In the genomic region with DNA sequence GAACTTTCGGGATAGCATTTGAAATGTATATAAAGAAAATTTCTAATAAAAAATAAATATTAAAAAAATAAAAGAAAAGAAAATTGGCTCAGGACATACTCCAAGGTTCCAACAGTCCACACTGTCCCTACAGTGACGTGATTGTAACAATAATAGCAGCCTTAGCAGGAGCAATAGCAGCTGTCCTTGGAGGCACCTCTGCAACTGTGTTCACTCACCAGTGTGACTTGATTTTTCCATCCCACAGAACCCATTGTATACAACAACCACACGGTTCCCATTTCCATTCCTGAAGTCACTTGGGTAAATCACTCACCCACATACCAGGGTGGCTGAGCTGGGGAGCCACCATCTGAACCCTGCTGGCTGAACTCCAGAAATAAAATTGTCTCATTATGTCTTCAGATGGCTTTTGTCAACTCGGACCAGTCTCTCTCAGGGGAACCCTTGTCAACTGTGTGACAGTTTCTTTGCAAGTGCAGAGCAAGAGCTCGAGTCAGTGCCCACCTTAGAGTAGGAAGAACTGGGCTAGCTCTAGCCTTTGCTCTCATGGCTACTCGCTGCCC, we compare ENCODE assay signal across 19 mouse cellular contexts.
DNase-seq lines count a peak whose midpoint lies in the region; ATAC-seq and TF ChIP-seq lines count a peak whose summit lies in the region.
"Had no signal": no experiment of that assay in that cellular context is flagged by ENCODE, and none has a peak within 500 bp of the region (broad histone marks: within the 10 kb centered on the region; RNA-seq: fewer than 3 reads in every experiment).

No protein-coding gene starts in this region.

- peak; percentile 23; the same call in 1 of the 2 replicates for TF ChIP-seq EP300 in CH12.LX (IDR thresholded peaks at IDR 0.05; ENCODE audit: low read length)

- H3K4me3 ChIP-seq in forebrain, embryonic 13.5 days, result no peak overlapping the region
- H3K4me3 ChIP-seq in forebrain, postnatal 0 days (ENCODE audit: low read depth, low read length), result no peak overlapping the region
- H3K4me3 ChIP-seq in hindbrain, embryonic 11.5 days (ENCODE audit: low read depth, low read length), result no peak overlapping the region
- H3K4me3 ChIP-seq in hindbrain, embryonic 10.5 days, result no peak overlapping the region
- H3K4me3 ChIP-seq in CH12.LX (replicated peaks in 1 of 3; ENCODE audit: low read depth in 2 of 3, low read length in 2 of 3, poor library complexity in 1 of 3), result no peak overlapping the region
- H3K4me3 ChIP-seq in hindbrain, embryonic 12.5 days, result no peak overlapping the region
- H3K4me3 ChIP-seq: lung, embryonic 15.5 days; megakaryocyte, embryonic 14.5 days had no signal

- dilution Hi-C loops in CH12.LX (cut with MboI; ENCODE audit: extremely low pct_ligation_motif_present, extremely low pct_unique_long_range_greater_than_20kb, low sequenced_read_pairs), result no loop called here

- TF ChIP-seq RAD21 in CH12.LX (IDR thresholded peaks at IDR 0.05; ENCODE audit: low read depth, low read length), result no peak

- no peak overlapping the region for H3K27ac ChIP-seq in forebrain, embryonic 13.5 days
- H3K27ac ChIP-seq in forebrain, postnatal 0 days (ENCODE audit: low read depth, low read length), result no peak overlapping the region
- H3K27ac ChIP-seq in hindbrain, embryonic 11.5 days (ENCODE audit: low read depth, low read length), result no peak overlapping the region
- H3K27ac ChIP-seq in hindbrain, embryonic 10.5 days, result no peak overlapping the region
- H3K27ac ChIP-seq in CH12.LX (ENCODE audit: insufficient read depth, low read depth), result no peak overlapping the region
- no peak overlapping the region for H3K27ac ChIP-seq in hindbrain, embryonic 12.5 days
- H3K27ac ChIP-seq: lung, embryonic 15.5 days had no signal

- TF ChIP-seq CTCF in forebrain, postnatal 0 days (IDR thresholded peaks at IDR 0.05; ENCODE audit: low read depth), result no peak
- TF ChIP-seq CTCF in CH12.LX (conservative IDR thresholded peaks at IDR 0.05 in 1 of 2, IDR thresholded peaks at IDR 0.05 in 1 of 2; ENCODE audit: low read depth in 2 of 2, low read length in 2 of 2), result no peak

- no peak overlapping the region for H3K4me2 ChIP-seq in forebrain, embryonic 13.5 days
- no peak overlapping the region for H3K4me2 ChIP-seq in forebrain, postnatal 0 days (ENCODE audit: low read depth)
- H3K4me2 ChIP-seq in hindbrain, embryonic 11.5 days (replicated peaks; ENCODE audit: low read depth, low read length), result no peak overlapping the region
- no peak overlapping the region for H3K4me2 ChIP-seq in CH12.LX (ENCODE audit: insufficient read depth, low read depth, poor library complexity, severe bottlenecking)
- no peak overlapping the region for H3K4me2 ChIP-seq in hindbrain, embryonic 12.5 days (replicated peaks)
- H3K4me2 ChIP-seq: liver, embryonic 11.5 days; lung, embryonic 15.5 days had no signal

- no peak for DNase-seq in forebrain, postnatal 0 days
- no peak for DNase-seq in hindbrain, embryonic 11.5 days (ENCODE audit: low spot score)
- no peak for DNase-seq in hindbrain, embryonic 10.5 days (ENCODE audit: low spot score)
- DNase-seq in CH12.LX (ENCODE audit: extremely low read depth), result peak; percentile 27
- no peak for DNase-seq in frontal cortex, adult 2 months (ENCODE audit: extremely low spot score in 1 of 2, low spot score in 1 of 2)
- DNase-seq in urinary bladder, postnatal 10 days (ENCODE audit: low spot score), result no peak
- DNase-seq: cerebellum, adult 11-12 months; cerebellum, postnatal 36 days; gastrocnemius, postnatal 10 days; kidney, adult 9 months; layer of hippocampus, postnatal 36 days; left cerebral cortex, postnatal 4 days; right cerebral cortex, postnatal 4 days; thymus, postnatal 4 days had no signal

- H3K36me3 ChIP-seq in forebrain, embryonic 13.5 days (ENCODE audit: poor library complexity, severe bottlenecking), result no peaks in the 10 kb centered on the region
- H3K36me3 ChIP-seq in forebrain, postnatal 0 days (ENCODE audit: insufficient read depth), result no peaks in the 10 kb centered on the region
- no peaks in the 10 kb centered on the region for H3K36me3 ChIP-seq in hindbrain, embryonic 11.5 days (ENCODE audit: control insufficient read depth, insufficient read depth, low read length)
- no peaks in the 10 kb centered on the region for H3K36me3 ChIP-seq in hindbrain, embryonic 10.5 days
- no peaks in the 10 kb centered on the region for H3K36me3 ChIP-seq in CH12.LX (replicated peaks in 1 of 2; ENCODE audit: control insufficient read depth in 1 of 2, insufficient read depth in 1 of 2, low read length in 1 of 2)
- no peaks in the 10 kb centered on the region for H3K36me3 ChIP-seq in hindbrain, embryonic 12.5 days
- H3K36me3 ChIP-seq: lung, embryonic 15.5 days had no signal

- 0 out of 2 replicates have a peak, but pooled peaks have one; percentile 26 for ATAC-seq in forebrain, embryonic 13.5 days
- no peak for ATAC-seq in forebrain, postnatal 0 days
- peak; percentile 36 for ATAC-seq in hindbrain, embryonic 11.5 days (ENCODE audit: low FRiP score)
- peak; percentile 74 for ATAC-seq in hindbrain, embryonic 12.5 days (ENCODE audit: low FRiP score)

- H3K9ac ChIP-seq in forebrain, embryonic 13.5 days, result no peak overlapping the region
- H3K9ac ChIP-seq in forebrain, postnatal 0 days, result no peak overlapping the region
- no peak overlapping the region for H3K9ac ChIP-seq in hindbrain, embryonic 11.5 days (ENCODE audit: low read depth, low read length)
- no peak overlapping the region for H3K9ac ChIP-seq in CH12.LX (ENCODE audit: insufficient read depth, low read depth)
- no peak overlapping the region for H3K9ac ChIP-seq in hindbrain, embryonic 12.5 days
- H3K9ac ChIP-seq: lung, embryonic 15.5 days had no signal

- WGBS in forebrain, embryonic 13.5 days, result 46% methylated on average over 6 of the region's 6 CpGs
- 43% methylated on average over 6 of the region's 6 CpGs for WGBS in forebrain, postnatal 0 days
- WGBS in hindbrain, embryonic 11.5 days, result 52% methylated on average over 6 of the region's 6 CpGs
- 64% methylated on average over 6 of the region's 6 CpGs for WGBS in hindbrain, embryonic 10.5 days
- WGBS in hindbrain, embryonic 12.5 days, result 40% methylated on average over 6 of the region's 6 CpGs

- in situ Hi-C loops in CH12.LX (cut with MboI; ENCODE audit: low pct_ligation_motif_present, low pct_unique_long_range_greater_than_20kb, low sequenced_read_pairs), result no loop called here

- no peaks in the 10 kb centered on the region for H3K9me3 ChIP-seq in forebrain, embryonic 13.5 days (replicated peaks)
- no peaks in the 10 kb centered on the region for H3K9me3 ChIP-seq in forebrain, postnatal 0 days (ENCODE audit: low read length)
- H3K9me3 ChIP-seq in hindbrain, embryonic 11.5 days (ENCODE audit: control insufficient read depth, low read length), result no peaks in the 10 kb centered on the region
- H3K9me3 ChIP-seq in hindbrain, embryonic 10.5 days, result no peaks in the 10 kb centered on the region
- H3K9me3 ChIP-seq in CH12.LX (replicated peaks; ENCODE audit: low read length), result no peaks in the 10 kb centered on the region
- H3K9me3 ChIP-seq in hindbrain, embryonic 12.5 days (replicated peaks), result no peaks in the 10 kb centered on the region
- H3K9me3 ChIP-seq: lung, embryonic 15.5 days had no signal

- TF ChIP-seq POLR2A in CH12.LX (IDR thresholded peaks at IDR 0.05; ENCODE audit: low read depth, low read length), result no peak

- H3K4me1 ChIP-seq in forebrain, embryonic 13.5 days, result peaks cover 21% of the 10 kb centered on the region
- H3K4me1 ChIP-seq in forebrain, postnatal 0 days (ENCODE audit: insufficient read depth), result 0 out of 2 replicates have a peak, but pooled peaks cover 4% of the 10 kb centered on the region
- no peaks in the 10 kb centered on the region for H3K4me1 ChIP-seq in hindbrain, embryonic 11.5 days (replicated peaks; ENCODE audit: control insufficient read depth, insufficient read depth, low read length)
- peaks cover 48% of the 10 kb centered on the region for H3K4me1 ChIP-seq in hindbrain, embryonic 10.5 days (replicated peaks)
- peaks cover 0 to 17% of the 10 kb centered on the region in 2 experiments; a peak in 2 of 4 replicates for H3K4me1 ChIP-seq in CH12.LX (ENCODE audit: control insufficient read depth in 1 of 2, insufficient read depth in 2 of 2)
- peaks cover 34% of the 10 kb centered on the region for H3K4me1 ChIP-seq in hindbrain, embryonic 12.5 days
- H3K4me1 ChIP-seq: lung, embryonic 15.5 days had no signal

- no peaks in the 10 kb centered on the region for H3K27me3 ChIP-seq in forebrain, embryonic 13.5 days
- no peaks in the 10 kb centered on the region for H3K27me3 ChIP-seq in forebrain, postnatal 0 days (ENCODE audit: insufficient read depth, low read length)
- H3K27me3 ChIP-seq in hindbrain, embryonic 11.5 days (ENCODE audit: control insufficient read depth, insufficient read depth, low read length), result no peaks in the 10 kb centered on the region
- no peaks in the 10 kb centered on the region for H3K27me3 ChIP-seq in hindbrain, embryonic 10.5 days (ENCODE audit: insufficient read depth, poor library complexity, severe bottlenecking)
- no peaks in the 10 kb centered on the region for H3K27me3 ChIP-seq in CH12.LX (replicated peaks)
- no peaks in the 10 kb centered on the region for H3K27me3 ChIP-seq in hindbrain, embryonic 12.5 days
- H3K27me3 ChIP-seq: lung, embryonic 15.5 days; megakaryocyte, embryonic 14.5 days had no signal

- no peaks in the 10 kb centered on the region for H3K79me2 ChIP-seq in CH12.LX (replicated peaks; ENCODE audit: control insufficient read depth, extremely low read depth, insufficient read depth, poor library complexity, severe bottlenecking)

TF ChIP-seq in CH12.LX, 34 proteins besides CTCF, POLR2A, EP300 and RAD21:
- TF ChIP-seq JUND (conservative IDR thresholded peaks at IDR 0.05; ENCODE audit: low read depth, low read length) (peak; percentile 35; the same call in 1 of the 2 replicates), POLR2AphosphoS2 (IDR thresholded peaks at IDR 0.05; ENCODE audit: low read depth, low read length) (no peak), ETS1 (conservative IDR thresholded peaks at IDR 0.05; ENCODE audit: low read depth, low read length) (0 out of 2 replicates have a peak, but pooled peaks have one; percentile 17)
